Mouse (Mus musculus): ENCODE measurements around the gene Gm16503. TPM values are rescaled to one million over a fixed set of nuclear protein-coding genes. Genes with fewer than 3 reads are reported as not detected.
"Not testable (repeated sequence)": the region's sequence is repeated elsewhere in the genome, so short reads cannot be mapped to it uniquely, and the experiment has no call there.

The Gm16503 gene
- polyA plus RNA-seq, 1 experiment from 2014 or later = 0.18 TPM

GRCm38 (mm10) chr4:147541105-147541504 lies 1.1 kb downstream of the Gm16503 start:
- H3K4me3 ChIP-seq (ENCODE audit: low read length) = no peak overlapping the region
- no peak overlapping the region for H3K27ac ChIP-seq (ENCODE audit: low read length)
- no peak for ATAC-seq
- no peaks in the 10 kb centered on the region for H3K27me3 ChIP-seq (replicated peaks; ENCODE audit: control insufficient read depth, insufficient read depth, low read length)
- peaks cover 17% of the 10 kb centered on the region for H3K9me3 ChIP-seq (ENCODE audit: control insufficient read depth, low read length)
- no peaks in the 10 kb centered on the region for H3K36me3 ChIP-seq (ENCODE audit: control insufficient read depth, insufficient read depth, low read length)
- H3K4me2 ChIP-seq (ENCODE audit: low read depth, low read length) = no peak overlapping the region
- H3K9ac ChIP-seq (ENCODE audit: low read depth, low read length) = no peak overlapping the region
- H3K4me1 ChIP-seq (ENCODE audit: control insufficient read depth, insufficient read depth, low read length) = no peaks in the 10 kb centered on the region

- not testable (repeated sequence) for ATAC-seq; H3K9ac ChIP-seq (ENCODE audit: low read depth, low read length); H3K4me3 ChIP-seq (ENCODE audit: low read length); H3K36me3 ChIP-seq (ENCODE audit: control insufficient read depth, insufficient read depth, low read length); H3K27me3 ChIP-seq (replicated peaks; ENCODE audit: control insufficient read depth, insufficient read depth, low read length); H3K4me1 ChIP-seq (ENCODE audit: control insufficient read depth, insufficient read depth, low read length); H3K9me3 ChIP-seq (ENCODE audit: control insufficient read depth, low read length); H3K4me2 ChIP-seq (ENCODE audit: low read depth, low read length); H3K27ac ChIP-seq (ENCODE audit: low read length)
- WGBS = 83% methylated on average over 5 of the region's 5 CpGs
These were observed 13.1 kb downstream of the Gm16503 start, which contains the start of gene Zfp985 for GRCm38 (mm10) chr4:147553071-147553470. TSS of gene Zfp985 (plus strand) at chr4:147553277.

- H3K27me3 ChIP-seq (replicated peaks; ENCODE audit: control insufficient read depth, insufficient read depth, low read length); ATAC-seq; H3K4me1 ChIP-seq (ENCODE audit: control insufficient read depth, insufficient read depth, low read length); H3K9me3 ChIP-seq (ENCODE audit: control insufficient read depth, low read length); H3K27ac ChIP-seq (ENCODE audit: low read length); H3K4me3 ChIP-seq (ENCODE audit: low read length); H3K4me2 ChIP-seq (ENCODE audit: low read depth, low read length); H3K36me3 ChIP-seq (ENCODE audit: control insufficient read depth, insufficient read depth, low read length); H3K9ac ChIP-seq (ENCODE audit: low read depth, low read length): not testable (repeated sequence)
- WGBS = 78% methylated on average over 2 of the region's 2 CpGs
These were observed 14.3 kb downstream of the Gm16503 start for GRCm38 (mm10) chr4:147554361-147554760.

DNA sequence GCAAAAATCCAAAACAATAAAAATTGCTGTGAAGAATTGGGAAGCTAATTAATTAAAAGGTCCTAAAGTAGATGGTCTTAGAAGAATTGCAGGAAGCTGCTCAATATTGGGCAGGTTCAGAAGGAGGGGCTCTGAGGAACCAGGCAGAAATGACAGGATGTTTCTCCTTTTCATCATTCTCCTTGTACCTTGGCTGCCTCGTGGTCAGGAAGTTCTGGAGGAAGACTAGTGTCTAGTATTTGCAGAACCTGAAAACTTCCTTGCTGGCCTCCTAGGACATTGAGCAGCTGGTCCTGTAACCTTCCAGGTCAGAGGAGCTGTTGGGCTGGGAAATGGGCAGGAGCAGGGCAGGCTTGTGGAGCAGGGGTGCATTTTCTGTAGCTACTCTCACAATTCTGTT lies 16.9 kb downstream of the Gm16503 start:
- H3K36me3 ChIP-seq (ENCODE audit: control insufficient read depth, insufficient read depth, low read length); H3K9me3 ChIP-seq (ENCODE audit: control insufficient read depth, low read length); H3K4me3 ChIP-seq (ENCODE audit: low read length); ATAC-seq; H3K4me1 ChIP-seq (ENCODE audit: control insufficient read depth, insufficient read depth, low read length); H3K27me3 ChIP-seq (replicated peaks; ENCODE audit: control insufficient read depth, insufficient read depth, low read length); H3K27ac ChIP-seq (ENCODE audit: low read length); H3K9ac ChIP-seq (ENCODE audit: low read depth, low read length); H3K4me2 ChIP-seq (ENCODE audit: low read depth, low read length): not testable (repeated sequence)
- 62% methylated on average over 1 of the region's 1 CpGs for WGBS

DNA sequence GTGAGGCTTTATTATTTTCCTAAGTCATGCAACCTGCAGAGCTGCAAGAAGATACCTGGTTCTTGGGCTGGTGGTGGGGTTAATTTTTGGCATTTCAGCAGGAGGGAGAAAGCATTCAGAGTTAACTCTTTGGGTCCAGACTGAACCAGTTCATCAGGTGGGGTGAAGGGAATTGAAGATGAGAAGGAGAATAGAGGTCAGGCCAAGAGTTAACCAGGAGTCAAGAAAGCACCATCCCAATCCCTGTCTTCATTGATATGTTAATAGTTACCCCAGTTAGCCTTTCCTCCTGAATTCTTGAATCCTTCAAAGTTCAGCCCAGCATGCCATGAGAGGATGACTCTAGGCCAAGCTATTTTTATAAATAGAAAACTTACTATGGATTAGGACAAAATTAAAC lies 18.0 kb downstream of the Gm16503 start:
- H3K4me3 ChIP-seq (ENCODE audit: low read length); H3K27me3 ChIP-seq (replicated peaks; ENCODE audit: control insufficient read depth, insufficient read depth, low read length); H3K4me1 ChIP-seq (ENCODE audit: control insufficient read depth, insufficient read depth, low read length); H3K27ac ChIP-seq (ENCODE audit: low read length); H3K36me3 ChIP-seq (ENCODE audit: control insufficient read depth, insufficient read depth, low read length); H3K9me3 ChIP-seq (ENCODE audit: control insufficient read depth, low read length); ATAC-seq; H3K4me2 ChIP-seq (ENCODE audit: low read depth, low read length); H3K9ac ChIP-seq (ENCODE audit: low read depth, low read length): not testable (repeated sequence)

- H3K36me3 ChIP-seq (ENCODE audit: control insufficient read depth, insufficient read depth, low read length); H3K4me1 ChIP-seq (ENCODE audit: control insufficient read depth, insufficient read depth, low read length); ATAC-seq; H3K27me3 ChIP-seq (replicated peaks; ENCODE audit: control insufficient read depth, insufficient read depth, low read length); H3K4me2 ChIP-seq (ENCODE audit: low read depth, low read length); H3K9ac ChIP-seq (ENCODE audit: low read depth, low read length); H3K4me3 ChIP-seq (ENCODE audit: low read length); H3K9me3 ChIP-seq (ENCODE audit: control insufficient read depth, low read length); H3K27ac ChIP-seq (ENCODE audit: low read length): not testable (repeated sequence)
- 43% methylated on average over 1 of the region's 1 CpGs for whole genome bisulfite sequencing
These were observed 19.1 kb downstream of the Gm16503 start for GRCm38 (mm10) chr4:147559096-147559495.

- Histone ChIP-seq H3K27ac (ENCODE audit: low read length) (no peak overlapping the region), H3K4me2 (ENCODE audit: low read depth, low read length) (no peak overlapping the region), H3K27me3 (replicated peaks; ENCODE audit: control insufficient read depth, insufficient read depth, low read length) (no peaks in the 10 kb centered on the region), H3K9me3 (ENCODE audit: control insufficient read depth, low read length) (0 out of 2 replicates have a peak, but pooled peaks cover 2% of the 10 kb centered on the region), H3K9ac (ENCODE audit: low read depth, low read length) (no peak overlapping the region), H3K36me3 (ENCODE audit: control insufficient read depth, insufficient read depth, low read length) (no peaks in the 10 kb centered on the region), H3K4me3 (ENCODE audit: low read length) (no peak overlapping the region), H3K4me1 (ENCODE audit: control insufficient read depth, insufficient read depth, low read length) (no peaks in the 10 kb centered on the region)
- ATAC-seq = no peak
- WGBS = 70% methylated on average over 6 of the region's 6 CpGs
These were observed 25.6 kb downstream of the Gm16503 start for GRCm38 (mm10) chr4:147565426-147566220.

- WGBS = 84% methylated on average over 8 of the region's 8 CpGs
- H3K4me3 ChIP-seq (ENCODE audit: low read length); H3K27me3 ChIP-seq (replicated peaks; ENCODE audit: control insufficient read depth, insufficient read depth, low read length); H3K27ac ChIP-seq (ENCODE audit: low read length); H3K4me2 ChIP-seq (ENCODE audit: low read depth, low read length); H3K9me3 ChIP-seq (ENCODE audit: control insufficient read depth, low read length); ATAC-seq; H3K9ac ChIP-seq (ENCODE audit: low read depth, low read length); H3K36me3 ChIP-seq (ENCODE audit: control insufficient read depth, insufficient read depth, low read length); H3K4me1 ChIP-seq (ENCODE audit: control insufficient read depth, insufficient read depth, low read length): not testable (repeated sequence)
These were observed 31.1 kb downstream of the Gm16503 start for GRCm38 (mm10) chr4:147571156-147571555.

- not testable (repeated sequence) for H3K9me3 ChIP-seq (ENCODE audit: control insufficient read depth, low read length); H3K36me3 ChIP-seq (ENCODE audit: control insufficient read depth, insufficient read depth, low read length); ATAC-seq; H3K4me2 ChIP-seq (ENCODE audit: low read depth, low read length); H3K9ac ChIP-seq (ENCODE audit: low read depth, low read length); H3K27me3 ChIP-seq (replicated peaks; ENCODE audit: control insufficient read depth, insufficient read depth, low read length); H3K4me1 ChIP-seq (ENCODE audit: control insufficient read depth, insufficient read depth, low read length); H3K27ac ChIP-seq (ENCODE audit: low read length); H3K4me3 ChIP-seq (ENCODE audit: low read length)
- WGBS = 91% methylated on average over 4 of the region's 4 CpGs
These were observed 39.4 kb downstream of the Gm16503 start for GRCm38 (mm10) chr4:147579371-147579770.
